Mouse (Mus musculus): ENCODE data around the gene Shisa7. TPM values are rescaled to one million over a fixed set of nuclear protein-coding genes. Genes with fewer than 3 reads are reported as not detected.

Gene Shisa7
- polyA plus RNA-seq, 1 experiment: 2.5 TPM

- Histone ChIP-seq H3K4me3 (replicated peaks; ENCODE audit: extremely low read depth, low read depth, low read length) (no peak overlapping the region), H3K4me1 (ENCODE audit: control insufficient read depth, insufficient read depth, low read length) (no peaks in the 10 kb centered on the region)
- WGBS: 77% methylated on average over 11 of the region's 11 CpGs
- no peak for DNase-seq
- TF ChIP-seq POLR2A (IDR thresholded peaks at IDR 0.05; ENCODE audit: borderline replicate concordance, extremely low read depth, low read depth, low read length) (no peak), CTCF (IDR thresholded peaks at IDR 0.05; ENCODE audit: insufficient read depth, low read length) (no peak)
These were observed 6.3 kb upstream of the Shisa7 start for GRCm38 (mm10) chr7:4850621-4851314.

GRCm38 (mm10) chr7:4849372-4849771 is 4.9 kb upstream of the Shisa7 start:
- no peaks in the 10 kb centered on the region for H3K4me1 ChIP-seq (ENCODE audit: control insufficient read depth, insufficient read depth, low read length)
- 48% methylated on average over 9 of the region's 9 CpGs for whole genome bisulfite sequencing

GRCm38 (mm10) chr7:4844917-4845309 is 417 bp upstream of the Shisa7 start:
- Histone ChIP-seq H3K4me3 (replicated peaks; ENCODE audit: extremely low read depth, low read depth, low read length) (no peak overlapping the region), H3K4me1 (ENCODE audit: control insufficient read depth, insufficient read depth, low read length) (no peaks in the 10 kb centered on the region)
- WGBS: 3% methylated on average over 13 of the region's 13 CpGs
- no peak for TF ChIP-seq POLR2A (IDR thresholded peaks at IDR 0.05; ENCODE audit: borderline replicate concordance, extremely low read depth, low read depth, low read length)
- TF ChIP-seq CTCF (IDR thresholded peaks at IDR 0.05; ENCODE audit: insufficient read depth, low read length): no peak
- peak; percentile 41 for DNase-seq

More at GRCm38 (mm10) chr7:4849372-4849771, 4.9 kb upstream of the Shisa7 start:
- no peak overlapping the region for H3K4me3 ChIP-seq (replicated peaks; ENCODE audit: extremely low read depth, low read depth, low read length)
- TF ChIP-seq POLR2A (IDR thresholded peaks at IDR 0.05; ENCODE audit: borderline replicate concordance, extremely low read depth, low read depth, low read length) (no peak), CTCF (IDR thresholded peaks at IDR 0.05; ENCODE audit: insufficient read depth, low read length) (no peak)
- DNase-seq: no peak

- Histone ChIP-seq H3K4me1 (ENCODE audit: control insufficient read depth, insufficient read depth, low read length) (no peaks in the 10 kb centered on the region), H3K4me3 (replicated peaks; ENCODE audit: extremely low read depth, low read depth, low read length) (no peak overlapping the region)
- TF ChIP-seq CTCF (IDR thresholded peaks at IDR 0.05; ENCODE audit: insufficient read depth, low read length) (no peak), POLR2A (IDR thresholded peaks at IDR 0.05; ENCODE audit: borderline replicate concordance, extremely low read depth, low read depth, low read length) (no peak)
- DNase-seq: no peak
- WGBS: 2% methylated on average over 34 of the region's 34 CpGs
These were observed 772 bp downstream of the Shisa7 start for GRCm38 (mm10) chr7:4843604-4844244.

GRCm38 (mm10) chr7:4842634-4843131 is 1.8 kb downstream of the Shisa7 start:
- WGBS: 1% methylated on average over 16 of the region's 16 CpGs
- TF ChIP-seq POLR2A (IDR thresholded peaks at IDR 0.05; ENCODE audit: borderline replicate concordance, extremely low read depth, low read depth, low read length) (no peak), CTCF (IDR thresholded peaks at IDR 0.05; ENCODE audit: insufficient read depth, low read length) (no peak)
- Histone ChIP-seq H3K4me1 (ENCODE audit: control insufficient read depth, insufficient read depth, low read length) (no peaks in the 10 kb centered on the region), H3K4me3 (replicated peaks; ENCODE audit: extremely low read depth, low read depth, low read length) (no peak overlapping the region)
- DNase-seq: no peak

- DNase-seq: no peak
- TF ChIP-seq CTCF (IDR thresholded peaks at IDR 0.05; ENCODE audit: insufficient read depth, low read length) (no peak), POLR2A (IDR thresholded peaks at IDR 0.05; ENCODE audit: borderline replicate concordance, extremely low read depth, low read depth, low read length) (no peak)
- H3K4me1 ChIP-seq (ENCODE audit: control insufficient read depth, insufficient read depth, low read length): no peaks in the 10 kb centered on the region
- WGBS: 56% methylated on average over 5 of the region's 5 CpGs
- no peak overlapping the region for H3K4me3 ChIP-seq (replicated peaks; ENCODE audit: extremely low read depth, low read depth, low read length)
These were observed 2.4 kb downstream of the Shisa7 start for GRCm38 (mm10) chr7:4842077-4842476.

GRCm38 (mm10) chr7:4837639-4838038 is 6.9 kb downstream of the Shisa7 start:
- Histone ChIP-seq H3K4me3 (replicated peaks; ENCODE audit: extremely low read depth, low read depth, low read length) (no peak overlapping the region), H3K4me1 (ENCODE audit: control insufficient read depth, insufficient read depth, low read length) (no peaks in the 10 kb centered on the region)
- WGBS: 0% methylated on average over 1 of the region's 1 CpGs
- TF ChIP-seq POLR2A (IDR thresholded peaks at IDR 0.05; ENCODE audit: borderline replicate concordance, extremely low read depth, low read depth, low read length) (no peak), CTCF (IDR thresholded peaks at IDR 0.05; ENCODE audit: insufficient read depth, low read length) (no peak)
- DNase-seq: no peak

- peak; percentile 66 for DNase-seq
- under 1% methylated on average over 51 of the region's 51 CpGs for WGBS
- Histone ChIP-seq H3K4me1 (ENCODE audit: control insufficient read depth, insufficient read depth, low read length) (no peaks in the 10 kb centered on the region), H3K4me3 (replicated peaks; ENCODE audit: extremely low read depth, low read depth, low read length) (peak overlapping the region; percentile 12)
- TF ChIP-seq CTCF (IDR thresholded peaks at IDR 0.05; ENCODE audit: insufficient read depth, low read length): 0 out of 2 replicates have a peak, but pooled peaks have one; percentile 18
- no peak for TF ChIP-seq POLR2A (IDR thresholded peaks at IDR 0.05; ENCODE audit: borderline replicate concordance, extremely low read depth, low read depth, low read length)
These were observed 8.1 kb downstream of the Shisa7 start for GRCm38 (mm10) chr7:4836351-4836792.

GRCm38 (mm10) chr7:4835631-4836327 is 8.7 kb downstream of the Shisa7 start:
- TF ChIP-seq CTCF (IDR thresholded peaks at IDR 0.05; ENCODE audit: insufficient read depth, low read length) (no peak), POLR2A (IDR thresholded peaks at IDR 0.05; ENCODE audit: borderline replicate concordance, extremely low read depth, low read depth, low read length) (no peak)
- peak overlapping the region; percentile 32 for H3K4me3 ChIP-seq (replicated peaks; ENCODE audit: extremely low read depth, low read depth, low read length)
- 6% methylated on average over 34 of the region's 34 CpGs for whole genome bisulfite sequencing
- no peaks in the 10 kb centered on the region for H3K4me1 ChIP-seq (ENCODE audit: control insufficient read depth, insufficient read depth, low read length)
- DNase-seq: peak; percentile 46
